Mouse (Mus musculus) ES-Bruce4 (cell line): Measurements from ENCODE around the gene U2surp.

ENCODE experiments used
- CTCF ChIP-seq: IDR thresholded peaks from one replicate; pipeline ENCODE4 v1.8.1; 2011; ENCODE audit warnings: low read depth, low read length
- POLR2A ChIP-seq: IDR thresholded peaks from one replicate; pipeline ENCODE4 v1.8.1; 2011; ENCODE audit warnings: low read length; ENCODE audit not compliant: insufficient read depth

DNA sequence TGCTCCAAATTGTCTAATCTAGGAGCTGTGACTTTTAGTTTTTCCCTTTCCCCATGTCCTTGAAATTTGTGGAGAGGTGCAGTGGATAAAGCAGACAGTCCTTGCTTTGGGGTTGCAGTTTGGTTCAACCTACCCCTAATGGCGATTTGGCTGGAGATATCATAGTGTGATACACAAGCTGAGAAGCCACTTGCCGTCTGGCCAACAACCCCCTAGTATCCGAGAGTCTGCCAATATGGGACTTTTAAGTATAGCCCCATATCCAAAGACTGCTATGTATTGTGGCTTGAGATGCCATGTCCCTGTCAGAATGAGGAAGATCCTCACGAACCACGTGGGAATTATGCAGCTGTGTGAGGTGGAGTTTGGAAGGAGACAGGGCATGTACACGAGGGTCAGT lies 13.6 kb upstream of the U2surp start:
- TF ChIP-seq CTCF (no peak), POLR2A (no peak)
